Mouse (Mus musculus) stomach, postnatal 0 days (tissue): ENCODE data around the gene Slc43a3. TPM values are rescaled to one million over a fixed set of nuclear protein-coding genes. Genes with fewer than 3 reads are reported as not detected.

ENCODE experiments used
- ATAC-seq: fragments of 200-750 bp; cut with Nextera tagmentation; 2 replicates; pipeline ENCODE4 v1.8.0; 2017; ENCODE audit not compliant: low FRiP score, low TSS enrichment
- DNase-seq: peaks from one replicate; pipeline ENCODE4 v3.0.0-alpha.2; 2016; ENCODE audit warnings: low spot score
- H3K27ac ChIP-seq: fragments of 300-500 bp; sonication (generic); replicated peaks from 2 replicates; pipeline ENCODE4 v1.5.1; 2014; ENCODE audit warnings: mild to moderate bottlenecking, control low read depth
- H3K27me3 ChIP-seq: fragments of 300-500 bp; sonication (generic); 2 replicates; pipeline ENCODE4 v1.6.1; 2014; ENCODE audit warnings: low read length; ENCODE audit not compliant: control insufficient read depth, insufficient read depth
- H3K36me3 ChIP-seq: fragments of 300-500 bp; sonication (generic); 2 replicates; pipeline ENCODE4 v1.6.1; 2014; ENCODE audit warnings: low read length, mixed read lengths; ENCODE audit not compliant: control insufficient read depth, insufficient read depth
- H3K4me1 ChIP-seq: fragments of 300-500 bp; sonication (generic); replicated peaks from 2 replicates; pipeline ENCODE4 v1.6.1; 2014; ENCODE audit warnings: antibody characterized with exemption; ENCODE audit not compliant: control insufficient read depth, insufficient read depth
- H3K4me2 ChIP-seq: fragments of 300-500 bp; sonication (generic); replicated peaks from 2 replicates; pipeline ENCODE4 v1.6.1; 2014; ENCODE audit warnings: low read depth, mild to moderate bottlenecking, control low read depth, moderate library complexity
- H3K4me3 ChIP-seq: fragments of 300-500 bp; sonication (generic); 2 replicates; pipeline ENCODE4 v1.5.1; 2014; ENCODE audit warnings: low read depth, low read length, control low read depth
- H3K9ac ChIP-seq: fragments of 300-500 bp; sonication (generic); 2 replicates; pipeline ENCODE4 v1.6.1; 2014; ENCODE audit warnings: mild to moderate bottlenecking, low read length, control low read depth, mixed read lengths
- H3K9me3 ChIP-seq: fragments of 300-500 bp; sonication (generic); 2 replicates; pipeline ENCODE4 v1.6.1; 2016; ENCODE audit warnings: low read length; ENCODE audit not compliant: control insufficient read depth
- CTCF ChIP-seq: IDR thresholded peaks from 2 replicates; pipeline ENCODE4 v1.5.1; 2016; ENCODE audit warnings: antibody characterized with exemption, low read depth, mild to moderate bottlenecking, moderate library complexity
- EP300 ChIP-seq: optimal IDR thresholded peaks from 2 replicates; pipeline ENCODE3; 2016; ENCODE audit warnings: antibody characterized with exemption
- WGBS: fragments of 180-500 bp; shearing (Covaris S2); extraction: QIAGEN DNeasy Blood & Tissue Kit; methylation state at CpG from one replicate; pipeline ENCODE4 v1.1.7; 2014; 5-methylcytosine and 5-hydroxymethylcytosine counted together
- polyA plus RNA-seq: library from polyadenylated mRNA; unstranded; fragments of >200 nt; fragmentation: Nextera tagmentation; extraction: Ambion mirVana; gene quantifications from 2 replicates; pipeline ENCODE4 v1.2.1, GENCODE M21; 2015

Gene Slc43a3
- polyA plus RNA-seq, 1 experiment from 2014 or later: 16.5 TPM

DNA sequence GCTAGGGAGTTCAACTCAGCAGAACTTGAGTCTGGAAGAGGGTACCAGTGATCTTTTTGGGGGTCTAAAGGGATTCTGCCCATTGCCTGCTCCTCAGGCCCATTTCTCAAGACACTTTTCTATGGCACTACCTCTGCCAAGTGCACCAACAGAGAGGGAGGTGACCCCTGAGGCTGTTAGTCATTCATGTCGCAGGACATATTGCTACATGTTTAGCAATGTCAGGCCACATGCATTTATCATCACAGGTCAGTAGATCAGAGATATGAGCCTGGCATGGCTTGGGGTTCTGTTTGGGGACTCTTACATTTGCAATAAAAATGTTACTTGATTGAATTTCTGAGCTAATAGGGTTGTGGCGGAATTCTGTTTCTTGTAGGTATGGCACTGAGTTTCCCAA, 39.2 kb downstream of the Slc43a3 start:
- WGBS: 79% methylated on average over 2 of the region's 2 CpGs
- Histone ChIP-seq H3K4me2 (no peak overlapping the region), H3K4me3 (no peak overlapping the region), H3K9me3 (no peaks in the 10 kb centered on the region), H3K36me3 (no peaks in the 10 kb centered on the region), H3K9ac (no peak overlapping the region), H3K4me1 (no peaks in the 10 kb centered on the region), H3K27ac (no peak overlapping the region), H3K27me3 (no peaks in the 10 kb centered on the region)
- DNase-seq (no peak), ATAC-seq (no peak)
- TF ChIP-seq EP300: no peak
- no peak for TF ChIP-seq CTCF

GRCm38 (mm10) chr2:84980188-84980587, 43.8 kb downstream of the Slc43a3 start, which contains the start of gene Prg2:
Prg2 (plus strand) TSS chr2:84980461.
- Histone ChIP-seq H3K36me3 (no peaks in the 10 kb centered on the region), H3K27ac (no peak within 1 kb of the TSS), H3K9me3 (no peaks in the 10 kb centered on the region), H3K4me1 (no peaks in the 10 kb centered on the region), H3K9ac (no peak within 1 kb of the TSS), H3K4me3 (no peak within 1 kb of the TSS), H3K4me2 (no peak within 1 kb of the TSS), H3K27me3 (no peaks in the 10 kb centered on the region)
- no peak for ATAC-seq
- 55% methylated on average over 1 of the region's 1 CpGs for WGBS
- DNase-seq: no peak
- TF ChIP-seq CTCF (no peak), EP300 (no peak)

DNA sequence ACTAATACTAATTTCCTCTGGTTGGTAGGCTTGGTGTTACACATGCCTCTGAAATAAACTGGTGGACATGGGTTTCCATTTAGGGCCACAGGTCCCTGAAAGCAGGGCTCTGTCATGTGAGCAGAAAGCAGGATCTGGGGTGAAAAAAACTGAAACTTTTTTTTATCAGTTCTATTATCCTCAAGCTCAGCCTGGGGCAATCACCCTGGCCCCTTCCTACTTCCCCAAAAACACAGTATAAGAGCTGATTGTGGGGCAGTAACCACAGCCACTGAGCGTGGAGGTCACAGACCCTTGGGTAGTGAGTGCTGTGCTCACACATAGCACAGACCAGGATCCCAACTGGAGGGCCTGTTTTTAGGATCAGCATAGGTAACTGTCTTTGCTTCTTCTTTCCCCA, 51.6 kb downstream of the Slc43a3 start, which contains the start of gene Prg3:
TSS of gene Prg3 (plus strand) at position 286 of the 400 bp plus-strand sequence.
- WGBS: 88% methylated on average over 1 of the region's 1 CpGs
- no peak for ATAC-seq

DNA sequence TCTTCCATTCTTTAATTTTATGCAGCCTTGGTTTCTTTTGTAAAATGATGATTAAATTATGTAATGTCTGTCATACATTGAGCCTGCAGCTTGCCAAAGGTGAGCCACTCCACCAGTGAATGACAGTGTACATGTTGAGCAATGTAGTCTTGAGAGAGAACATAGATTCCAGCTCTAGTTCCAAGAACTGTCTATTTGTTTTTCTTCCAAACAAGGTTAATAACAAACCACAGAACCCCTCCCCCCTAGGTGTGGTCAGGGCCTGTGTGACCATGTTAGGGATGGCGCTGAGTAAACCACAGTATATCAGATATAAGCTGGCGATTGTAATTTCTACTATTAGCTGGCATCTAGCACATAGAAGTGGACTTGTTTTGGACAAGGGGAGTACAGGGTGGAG, 60.0 kb downstream of the Slc43a3 start:
- H3K27ac ChIP-seq: no peak overlapping the region
- no peak overlapping the region for H3K4me3 ChIP-seq
- ATAC-seq (peak; percentile 51; the same call in 1 of the 2 replicates), DNase-seq (no peak)
- TF ChIP-seq CTCF (no peak), EP300 (no peak)
- H3K9ac ChIP-seq: no peak overlapping the region
- no peaks in the 10 kb centered on the region for H3K36me3 ChIP-seq
- H3K4me2 ChIP-seq: no peak overlapping the region
- H3K4me1 ChIP-seq: no peaks in the 10 kb centered on the region
- H3K27me3 ChIP-seq: no peaks in the 10 kb centered on the region
- H3K9me3 ChIP-seq: no peaks in the 10 kb centered on the region
- 78% methylated on average over 2 of the region's 2 CpGs for WGBS

More for the DNA sequence above, 51.6 kb downstream of the Slc43a3 start, which contains the start of gene Prg3:
- Histone ChIP-seq H3K4me2 (no peak within 1 kb of the TSS), H3K4me3 (no peak within 1 kb of the TSS), H3K9me3 (no peaks in the 10 kb centered on the region), H3K9ac (no peak within 1 kb of the TSS), H3K27me3 (no peaks in the 10 kb centered on the region), H3K27ac (no peak within 1 kb of the TSS), H3K36me3 (no peaks in the 10 kb centered on the region), H3K4me1 (no peaks in the 10 kb centered on the region)
- TF ChIP-seq EP300: no peak
- no peak for TF ChIP-seq CTCF
- no peak for DNase-seq

- Histone ChIP-seq H3K4me3 (no peak overlapping the region), H3K4me2 (no peak overlapping the region), H3K4me1 (no peaks in the 10 kb centered on the region), H3K27ac (no peak overlapping the region), H3K9ac (no peak overlapping the region), H3K9me3 (no peaks in the 10 kb centered on the region), H3K27me3 (no peaks in the 10 kb centered on the region), H3K36me3 (no peaks in the 10 kb centered on the region)
- no peak for TF ChIP-seq EP300
- no peak for TF ChIP-seq CTCF
- WGBS: 65% methylated on average over 3 of the region's 3 CpGs
- DNase-seq: no peak
- no peak for ATAC-seq
Measured at GRCm38 (mm10) chr2:84999486-85000181, 63.3 kb downstream of the Slc43a3 start.

DNA sequence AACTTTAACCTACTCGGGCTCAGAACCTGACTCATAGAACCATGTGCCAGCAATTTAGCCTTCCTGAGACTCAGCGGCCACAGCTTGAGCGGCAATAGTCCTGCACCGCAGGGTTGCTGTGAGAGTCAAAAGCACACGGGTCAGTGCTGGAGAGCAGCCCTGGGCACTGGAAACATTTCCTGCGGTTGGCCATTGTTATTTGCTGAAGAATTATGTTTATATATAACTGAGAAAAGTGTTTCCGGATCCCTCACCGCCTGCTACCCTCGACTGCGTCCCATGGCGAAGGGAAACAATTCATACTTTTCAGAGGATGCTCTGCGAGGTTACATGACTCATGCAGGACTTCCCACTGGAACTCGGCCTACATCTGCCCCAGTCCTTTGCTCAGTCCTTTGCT, 65.1 kb downstream of the Slc43a3 start:
- DNase-seq (no peak), ATAC-seq (peak; percentile 33; the same call in 1 of the 2 replicates)
- Histone ChIP-seq H3K4me1 (no peaks in the 10 kb centered on the region), H3K27me3 (no peaks in the 10 kb centered on the region), H3K27ac (no peak overlapping the region), H3K9ac (no peak overlapping the region), H3K4me2 (no peak overlapping the region), H3K4me3 (no peak overlapping the region), H3K36me3 (no peaks in the 10 kb centered on the region), H3K9me3 (no peaks in the 10 kb centered on the region)
- no peak for TF ChIP-seq CTCF
- TF ChIP-seq EP300: no peak
- 62% methylated on average over 13 of the region's 13 CpGs for WGBS
